Mouse (Mus musculus) ES-Bruce4 (cell line): ENCODE results near the gene Gm9999.

Experiments
- CTCF ChIP-seq: IDR thresholded peaks from one replicate; pipeline ENCODE4 v1.8.1; 2011; ENCODE audit warnings: low read depth, low read length
- POLR2A ChIP-seq: IDR thresholded peaks from one replicate; pipeline ENCODE4 v1.8.1; 2011; ENCODE audit warnings: low read length; ENCODE audit not compliant: insufficient read depth

DNA sequence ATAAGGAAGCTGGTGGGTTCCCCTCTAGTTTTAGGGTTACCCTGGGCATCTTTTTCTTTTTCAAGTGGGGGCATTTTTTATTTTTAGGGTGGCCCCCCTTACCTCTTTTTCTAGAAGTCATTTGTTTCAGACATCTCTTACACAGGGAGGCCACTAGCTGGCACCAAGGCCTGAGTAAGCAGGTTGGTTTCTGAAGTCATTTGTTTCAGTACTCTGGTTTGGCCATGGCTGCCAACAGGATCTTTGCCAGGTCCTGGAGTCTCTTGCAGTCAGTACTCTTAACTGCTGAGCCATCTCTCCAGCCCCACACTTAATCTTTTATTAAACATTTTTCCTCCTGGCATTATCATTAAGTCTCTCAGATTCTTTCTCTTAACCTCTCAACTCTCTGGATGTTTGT lies 21.2 kb upstream of the Gm9999 start:
- TF ChIP-seq CTCF: no peak
- no peak for TF ChIP-seq POLR2A
